Mouse (Mus musculus) cerebellum, postnatal 25 days (tissue): ENCODE data around the gene Clip4.

ENCODE experiments used
- DNase-seq, 2 experiments: peaks; one replicate each; pipeline ENCODE4 v3.0.0; 2021; ENCODE audit warnings: mixed read lengths in 2 of 2

Clip4 gene

GRCm38 (mm10) chr17:71874795-71875194 lies 106.5 kb downstream of the Clip4 start:
- no peak for DNase-seq

GRCm38 (mm10) chr17:71875492-71875891 lies 107.2 kb downstream of the Clip4 start:
- DNase-seq, result no peak

GRCm38 (mm10) chr17:71881369-71881768 lies 113.1 kb downstream of the Clip4 start:
- no peak for DNase-seq

GRCm38 (mm10) chr17:71909107-71909506 lies 140.8 kb downstream of the Clip4 start:
- peak; percentile 11 to 55 for DNase-seq

GRCm38 (mm10) chr17:71913188-71913587 lies 144.9 kb downstream of the Clip4 start:
- DNase-seq, result no peak
